Mouse (Mus musculus): ENCODE results near the gene Ddb1. TPM values are rescaled to one million over a fixed set of nuclear protein-coding genes. Genes with fewer than 3 reads are reported as not detected.
A peak's percentile ranks its signal among the peaks of the same experiment; 100 is the strongest.
"Not testable (repeated sequence)": the region's sequence is repeated elsewhere in the genome, so short reads cannot be mapped to it uniquely, and the experiment has no call there.

Ddb1 gene
- total RNA-seq (2021) = 100 to 1,000 TPM; 272 to 288 TPM
- long read RNA-seq, experiment 1, full-length matches to known transcripts = 149 of 207 reads
- long read RNA-seq, experiment 1, partial matches to known transcripts = 52 of 207 reads
- long read RNA-seq, experiment 1, other reads (novel, unspliced or antisense) = 6 of 207 reads
- long read RNA-seq, experiment 2, full-length matches to known transcripts = 40 of 60 reads
- long read RNA-seq, experiment 2, partial matches to known transcripts = 15 of 60 reads
- long read RNA-seq, experiment 2, other reads (novel, unspliced or antisense) = 5 of 60 reads

- DNase-seq = peak; percentile 99
Measured at GRCm38 (mm10) chr19:10605293-10605900, at the start of gene Ddb1, which contains the start of gene Tkfc. Gene Ddb1, plus strand, starts transcription at chr19:10605327. Gene Tkfc, minus strand, starts transcription at chr19:10605654.

- peak; percentile 90 to 93 for DNase-seq
Measured at GRCm38 (mm10) chr19:10555624-10556510, 49.3 kb upstream of the Ddb1 start, which contains the start of gene Tmem216. Gene Tmem216, minus strand, starts transcription at chr19:10556238.

GRCm38 (mm10) chr19:10557001-10557400 is 48.1 kb upstream of the Ddb1 start:
- DNase-seq = no peak

GRCm38 (mm10) chr19:10557430-10557829 is 47.7 kb upstream of the Ddb1 start:
- DNase-seq = no peak

- not testable (repeated sequence) for DNase-seq
Measured at GRCm38 (mm10) chr19:10557837-10558375, 47.2 kb upstream of the Ddb1 start.

- peak in 1 of 2 experiments; percentile 22 for DNase-seq
Measured at GRCm38 (mm10) chr19:10560108-10560507, 45.0 kb upstream of the Ddb1 start.

- peak; percentile 50 to 64 for DNase-seq
Measured at GRCm38 (mm10) chr19:10561558-10562314, 43.4 kb upstream of the Ddb1 start.

GRCm38 (mm10) chr19:10562351-10562750 is 42.8 kb upstream of the Ddb1 start:
- DNase-seq = no peak

- DNase-seq = no peak
Measured at GRCm38 (mm10) chr19:10564278-10564677, 40.8 kb upstream of the Ddb1 start.

GRCm38 (mm10) chr19:10565217-10565616 is 39.9 kb upstream of the Ddb1 start:
- peak in 1 of 2 experiments; percentile 29 for DNase-seq

GRCm38 (mm10) chr19:10569627-10570026 is 35.5 kb upstream of the Ddb1 start:
- no peak for DNase-seq

- peak; percentile 93 to 94 for DNase-seq
Measured at GRCm38 (mm10) chr19:10576690-10577561, 28.2 kb upstream of the Ddb1 start, which contains the start of the genes Cyb561a3 and Tmem138. Gene Cyb561a3, plus strand, starts transcription at chr19:10577172. Gene Tmem138, minus strand, starts transcription at chr19:10577362.

GRCm38 (mm10) chr19:10580102-10580501 is 25.0 kb upstream of the Ddb1 start:
- DNase-seq = no peak

GRCm38 (mm10) chr19:10580761-10581160 is 24.4 kb upstream of the Ddb1 start:
- no peak for DNase-seq

- no peak for DNase-seq
Measured at GRCm38 (mm10) chr19:10581984-10582383, 23.1 kb upstream of the Ddb1 start.

GRCm38 (mm10) chr19:10583550-10584146 is 21.5 kb upstream of the Ddb1 start:
- DNase-seq = no peak

- DNase-seq = no peak
Measured at GRCm38 (mm10) chr19:10585112-10585511, 20.0 kb upstream of the Ddb1 start.

GRCm38 (mm10) chr19:10587231-10587630 is 17.9 kb upstream of the Ddb1 start:
- DNase-seq = no peak

GRCm38 (mm10) chr19:10589127-10589857 is 15.8 kb upstream of the Ddb1 start:
- no peak for DNase-seq
